Mouse (Mus musculus) telencephalon, adult 2 months (tissue): ENCODE data around the gene Dio2.

Experiments
- DNase-seq: peaks from one replicate; pipeline ENCODE4 v3.0.0-alpha.2; 2011; ENCODE audit warnings: low read depth, low spot score

Dio2 gene

DNA sequence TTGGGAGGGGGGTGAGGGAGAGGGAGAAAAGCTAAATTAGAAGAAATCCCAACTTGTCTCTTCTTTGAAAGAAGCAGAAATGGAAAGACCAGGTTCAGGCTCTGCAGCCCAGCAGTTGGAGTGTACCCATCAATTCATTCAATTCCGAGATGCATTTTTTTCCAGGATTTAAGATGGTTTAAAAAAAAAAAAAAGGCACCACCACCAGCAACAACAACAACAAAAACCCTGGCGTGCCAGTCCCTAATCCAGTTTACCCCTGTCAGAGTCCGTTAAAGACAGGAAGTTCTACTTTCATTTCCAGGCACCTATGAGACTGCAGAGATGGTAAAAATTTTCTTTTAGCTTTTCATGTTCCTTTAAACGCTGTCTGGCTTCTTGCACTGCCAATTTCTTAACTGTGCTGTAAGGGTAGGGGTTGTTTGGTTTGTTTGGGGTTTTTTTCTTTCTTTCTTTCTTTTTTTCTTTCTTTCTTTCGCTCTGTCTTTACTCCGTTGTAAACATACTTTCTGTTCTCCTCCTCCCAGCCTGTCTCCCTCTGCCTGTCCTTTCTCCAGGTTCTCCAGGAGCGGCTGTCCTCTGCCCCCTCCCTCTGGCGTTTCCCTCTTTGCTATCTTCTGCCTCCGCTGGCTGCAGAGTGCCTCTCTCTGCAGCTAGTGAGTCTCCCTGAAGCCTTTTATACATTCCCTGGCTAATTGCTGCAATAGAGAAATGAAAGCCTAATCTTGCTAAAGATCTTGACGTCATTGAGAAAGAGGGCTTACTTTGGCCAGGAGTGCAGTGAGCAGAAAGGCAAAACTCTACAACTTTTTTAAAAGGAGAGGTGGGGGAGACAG is at the start of gene Dio2:
Dio2 (minus strand) TSS at position 51 of the 836 bp plus-strand sequence.
- DNase-seq: no peak

DNA sequence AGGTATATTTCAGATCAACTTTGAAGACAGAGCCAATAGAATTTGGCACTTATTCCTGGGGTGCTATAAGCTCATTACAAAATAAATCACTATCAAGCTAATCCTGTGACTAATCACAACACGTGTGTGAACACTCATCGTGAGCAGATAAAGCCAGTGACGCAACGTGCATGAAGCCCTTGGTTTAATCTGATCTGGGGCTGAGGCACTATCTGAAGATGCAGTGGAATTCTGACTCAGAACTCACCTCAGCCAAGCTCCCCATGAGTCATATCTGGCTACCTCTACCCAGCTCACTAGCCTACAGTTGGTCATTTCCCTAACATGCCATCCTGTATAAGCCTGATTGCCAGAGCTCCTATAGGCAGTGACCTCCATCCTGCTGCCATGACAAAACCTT is 43.2 kb upstream of the Dio2 start:
- no peak for DNase-seq

DNA sequence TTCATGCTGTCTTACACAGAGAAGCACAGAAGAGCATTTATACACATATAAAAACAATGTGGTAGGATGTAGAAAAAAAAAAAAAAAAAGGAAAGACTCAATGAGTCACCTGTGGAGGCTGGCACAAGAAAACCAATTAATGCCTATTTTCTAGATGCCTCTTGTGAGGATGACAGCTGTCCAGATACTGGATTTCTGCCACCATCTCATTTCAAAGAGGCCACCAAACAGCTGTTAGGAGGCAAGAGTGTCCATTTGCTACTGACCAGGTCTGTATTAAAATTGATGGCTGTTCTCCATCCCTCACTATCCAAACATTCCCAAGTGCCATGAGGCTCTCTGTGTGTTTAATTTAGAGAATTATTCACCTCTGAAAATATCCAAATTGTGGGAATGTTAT is 6.5 kb upstream of the Dio2 start:
- no peak for DNase-seq

DNA sequence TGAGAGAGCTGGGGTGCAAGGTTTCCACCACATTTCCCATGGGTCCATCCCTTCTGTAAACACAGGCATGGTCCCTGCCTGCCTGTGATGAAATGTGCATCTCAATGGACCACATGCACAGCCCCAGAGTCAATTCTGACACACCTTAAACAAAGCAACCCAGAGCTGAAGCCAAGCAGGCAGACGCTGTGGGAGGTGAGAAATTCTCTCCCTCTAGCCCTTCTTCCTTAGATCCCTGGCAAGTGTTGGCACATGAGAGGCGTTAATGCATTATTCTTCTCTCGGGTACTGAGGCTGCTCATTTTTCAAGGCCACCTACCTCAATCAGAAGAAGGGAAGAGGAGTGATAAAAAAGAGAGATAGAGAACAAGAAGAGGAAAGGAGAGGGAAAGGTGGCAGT is 5.4 kb upstream of the Dio2 start:
- peak; percentile 33 for DNase-seq

DNA sequence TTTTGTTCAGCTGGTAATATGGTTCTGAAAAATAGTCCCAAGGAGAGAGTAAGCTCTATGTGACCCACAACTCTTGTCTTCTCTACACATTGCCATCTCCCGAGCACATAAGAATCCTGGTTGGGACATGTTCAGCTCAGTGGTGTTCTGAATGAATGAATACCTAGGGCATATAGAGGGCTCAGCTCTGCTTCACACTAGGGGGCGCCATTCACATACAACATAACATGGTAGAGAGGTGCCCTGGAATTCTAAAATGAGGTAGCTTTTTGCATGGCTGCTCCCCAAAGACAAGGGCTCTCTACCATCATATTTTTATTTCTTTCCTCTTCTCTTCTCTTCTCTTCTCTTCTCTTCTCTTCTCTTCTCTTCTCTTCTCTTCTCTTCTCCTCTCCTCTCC is 2.2 kb upstream of the Dio2 start:
- DNase-seq: peak; percentile 48

DNA sequence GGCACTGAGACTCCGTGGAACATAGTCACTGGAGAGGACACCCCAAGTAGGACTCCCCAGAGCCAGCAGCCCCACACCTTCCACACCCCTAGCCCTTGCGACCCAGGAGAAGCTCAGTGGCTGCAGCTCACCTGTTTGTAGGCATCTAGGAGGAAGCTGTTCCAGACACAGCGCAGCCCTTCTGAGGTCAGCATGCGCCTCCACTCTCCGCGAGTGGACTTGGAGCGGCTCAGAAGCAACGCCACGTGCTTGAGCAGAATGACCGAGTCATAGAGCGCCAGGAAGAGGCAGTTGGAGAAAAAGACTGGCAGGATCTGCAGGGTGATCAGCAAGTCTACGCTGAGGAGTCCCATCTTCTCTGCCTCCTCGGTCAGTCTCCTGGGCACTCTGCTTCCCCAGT is 306 bp downstream of the Dio2 start:
- DNase-seq: no peak

DNA sequence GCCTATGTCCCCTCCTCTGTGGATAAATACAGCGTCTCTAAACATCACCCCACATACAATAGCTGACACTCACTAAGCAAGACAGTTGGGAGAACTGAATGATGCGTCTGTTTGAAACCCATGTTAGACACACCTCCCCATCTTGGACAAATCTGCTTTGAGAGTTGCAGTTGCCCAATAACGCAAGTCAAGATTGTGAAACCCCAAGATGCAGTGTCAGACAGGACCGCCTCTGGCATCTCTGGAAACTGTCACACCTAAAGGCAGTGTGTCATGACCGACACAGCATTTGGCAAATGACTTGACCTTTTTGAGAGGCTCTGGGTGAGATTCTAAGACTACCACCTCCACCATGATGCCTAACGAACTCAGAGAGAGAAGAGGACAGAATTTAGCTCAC is 2.8 kb downstream of the Dio2 start:
- DNase-seq: no peak

DNA sequence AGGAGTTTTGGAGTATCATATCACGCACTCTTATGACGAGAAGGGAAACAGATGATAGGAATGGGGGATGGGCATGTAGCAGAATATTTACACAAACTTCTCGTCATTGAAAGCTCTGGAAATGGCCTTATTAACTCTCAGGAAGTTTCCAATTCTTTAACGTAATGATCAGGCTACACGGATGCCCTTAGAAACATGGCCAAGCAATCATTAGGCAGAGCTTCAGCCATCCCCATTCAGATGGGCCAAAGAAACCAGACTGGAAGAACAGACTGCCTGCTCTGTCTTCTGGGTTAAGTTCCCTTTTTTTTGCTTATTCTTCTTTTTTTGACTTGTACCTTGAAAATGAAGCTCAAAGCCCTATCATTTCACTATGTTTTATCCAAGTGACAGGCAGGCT is 3.7 kb downstream of the Dio2 start:
- DNase-seq: no peak

DNA sequence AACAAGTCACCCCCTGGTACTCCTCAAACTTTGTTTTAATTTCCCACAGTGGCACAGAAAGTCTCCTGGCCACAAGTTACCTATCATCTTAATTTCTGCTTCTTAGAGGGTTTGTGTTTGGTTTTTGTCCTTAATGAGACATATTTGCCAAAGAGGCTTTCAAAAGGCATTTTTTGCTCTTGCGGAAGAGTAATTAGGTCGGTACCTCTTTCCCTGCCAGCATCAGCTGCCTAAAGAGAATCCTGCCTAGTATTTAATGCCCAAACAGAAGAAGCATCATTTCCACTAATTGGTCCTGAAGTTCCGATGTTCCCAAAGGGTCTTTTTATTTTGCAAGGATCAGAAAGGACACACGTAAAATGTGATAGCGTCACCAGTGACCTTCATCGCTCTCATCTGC is 4.5 kb downstream of the Dio2 start:
- no peak for DNase-seq

DNA sequence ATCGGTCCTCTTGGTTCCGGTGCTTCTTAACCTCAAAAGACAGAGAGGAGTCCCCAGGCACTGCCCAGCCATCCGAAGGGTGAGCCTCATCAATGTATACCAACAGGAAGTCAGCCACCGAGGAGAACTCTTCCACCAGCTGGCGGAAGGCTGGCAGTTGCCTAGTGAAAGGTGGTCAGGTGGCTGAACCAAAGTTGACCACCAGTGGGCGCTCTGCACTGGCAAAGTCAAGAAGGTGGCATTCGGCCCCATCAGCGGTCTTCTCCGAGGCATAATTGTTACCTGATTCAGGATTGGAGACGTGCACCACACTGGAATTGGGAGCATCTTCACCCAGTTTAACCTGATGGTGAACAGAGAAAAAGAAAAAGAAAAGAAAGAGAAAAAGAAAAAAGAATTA is 8.6 kb downstream of the Dio2 start:
- DNase-seq: no peak

DNA sequence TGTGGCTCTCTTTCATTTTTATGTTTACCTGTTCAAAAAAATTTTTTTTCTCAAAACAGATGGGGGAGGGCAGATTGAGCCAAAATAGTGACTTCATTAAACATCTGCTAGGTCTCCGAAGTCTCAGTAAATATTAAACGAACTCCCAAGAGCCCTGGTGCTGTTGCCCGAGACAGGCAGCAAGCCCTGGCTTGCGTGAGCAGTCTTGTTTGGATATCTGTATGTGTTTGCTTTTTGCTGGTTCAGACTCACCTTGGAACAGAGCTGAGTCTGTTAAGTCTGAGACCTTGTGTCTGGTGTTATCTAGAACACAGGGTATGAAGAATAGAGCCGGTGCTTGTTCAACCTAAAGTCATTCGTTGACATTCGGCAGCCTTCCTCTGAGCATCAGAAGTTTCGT is 13.1 kb downstream of the Dio2 start:
- DNase-seq: no peak

DNA sequence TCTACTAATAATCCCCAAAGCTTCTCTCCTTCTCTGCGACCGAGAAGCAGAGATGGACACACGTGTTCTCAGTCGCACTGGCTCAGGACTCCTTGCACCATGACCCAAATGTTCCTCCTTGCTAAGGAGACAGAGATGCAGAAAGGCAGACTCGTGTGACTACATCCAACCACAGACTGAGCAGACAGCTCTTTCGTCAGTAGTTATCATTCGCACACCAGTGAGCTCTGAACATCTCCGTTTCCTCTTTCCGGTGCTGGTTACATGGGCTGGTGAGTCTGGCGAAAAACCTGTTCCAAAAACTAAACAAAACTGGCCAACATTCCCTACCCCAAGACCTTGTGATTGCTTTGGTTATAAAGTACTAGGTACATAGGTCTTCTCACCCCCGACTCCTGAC is 13.6 kb downstream of the Dio2 start:
- DNase-seq: no peak

DNA sequence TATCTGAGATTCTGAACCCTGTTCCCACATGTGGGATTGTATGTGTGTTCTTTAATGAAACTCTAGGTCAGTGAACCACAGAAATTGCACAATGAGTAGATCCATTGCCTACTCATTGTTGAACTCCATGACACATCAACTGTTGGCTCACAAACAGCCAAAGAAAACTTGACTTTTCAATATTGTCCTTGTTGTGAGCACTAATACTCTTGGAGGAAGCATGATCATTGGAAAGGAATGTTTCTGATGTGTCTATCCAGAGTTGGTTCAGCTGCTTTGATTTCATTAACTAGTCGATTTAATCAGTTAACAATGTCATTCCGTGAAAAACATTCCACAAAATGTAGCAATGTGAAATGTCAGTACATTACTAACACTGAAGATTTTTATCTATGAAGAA is 44.1 kb downstream of the Dio2 start:
- DNase-seq: no peak
